Mouse (Mus musculus) liver, adult 2 months (tissue): Measurements from ENCODE around the gene Pla2g16. TPM values are rescaled to one million over a fixed set of nuclear protein-coding genes. Genes with fewer than 3 reads are reported as not detected.
A peak's percentile ranks its signal among the peaks of the same experiment; 100 is the strongest.

Experiments used
- DNase-seq: peaks from one replicate; pipeline ENCODE4 v3.0.0-alpha.2; 2011; ENCODE audit warnings: low read depth, low spot score; ENCODE audit errors: extremely low read depth
- H3K27ac ChIP-seq: fragments of 200-500 bp; replicated peaks from 2 replicates; pipeline ENCODE4 v1.5.1; 2012; ENCODE audit warnings: low read depth, mild to moderate bottlenecking, control low read depth, inconsistent platforms, low read length; ENCODE audit not compliant: insufficient read depth
- H3K27me3 ChIP-seq: fragments of 200-500 bp; 2 replicates; pipeline ENCODE4 v1.6.1; 2012; ENCODE audit warnings: mild to moderate bottlenecking, moderate library complexity, low read length, inconsistent platforms; ENCODE audit not compliant: control insufficient read depth, insufficient read depth
- H3K36me3 ChIP-seq: fragments of 200-500 bp; 2 replicates; pipeline ENCODE4 v1.6.1; 2012; ENCODE audit warnings: low read length, inconsistent platforms; ENCODE audit not compliant: control insufficient read depth, insufficient read depth
- H3K4me1 ChIP-seq: fragments of 200-500 bp; 2 replicates; pipeline ENCODE4 v1.6.1; 2011; ENCODE audit warnings: low read length; ENCODE audit not compliant: control insufficient read depth, insufficient read depth
- H3K4me3 ChIP-seq: fragments of 200-500 bp; 2 replicates; pipeline ENCODE4 v1.5.1; 2011; ENCODE audit warnings: low read depth, mild to moderate bottlenecking, control low read depth, low read length, moderate library complexity; ENCODE audit not compliant: insufficient read depth
- H3K79me2 ChIP-seq: fragments of 200-500 bp; 2 replicates; pipeline ENCODE4 v1.6.1; 2012; ENCODE audit warnings: inconsistent platforms, mild to moderate bottlenecking, low read length, moderate library complexity; ENCODE audit not compliant: control insufficient read depth, insufficient read depth
- H3K9ac ChIP-seq: fragments of 200-500 bp; 2 replicates; pipeline ENCODE4 v1.6.1; 2012; ENCODE audit warnings: low read depth, mild to moderate bottlenecking, control low read depth, inconsistent platforms, low read length
- CTCF ChIP-seq: fragments of 200-500 bp; IDR thresholded peaks from 2 replicates; pipeline ENCODE4 v1.5.1; 2011; ENCODE audit warnings: low read depth, low read length, control low read depth
- POLR2A ChIP-seq: fragments of 200-500 bp; IDR thresholded peaks from 2 replicates; pipeline ENCODE4 v1.6.1; 2011; ENCODE audit warnings: low read length, control low read depth; ENCODE audit not compliant: insufficient read depth; ENCODE audit errors: extremely low read depth
- WGBS: fragments of 180-500 bp; shearing (Covaris S2); methylation state at CpG from one replicate; pipeline ENCODE4 v1.1.7; 2018; 5-methylcytosine and 5-hydroxymethylcytosine counted together
- polyA plus RNA-seq: library from polyadenylated mRNA; depleted of rRNA; stranded (reverse); fragments of >200 nt; gene quantifications from 2 replicates; pipeline ENCODE4 v1.2.3, GENCODE M21; 2012
- total RNA-seq: library from RNA; depleted of rRNA; stranded (reverse); fragments of >200 nt; gene quantifications from 2 replicates; pipeline ENCODE4 v1.2.3, GENCODE M21; 2014

Gene Pla2g16
- total and polyA plus RNA-seq, 2 experiments, result 6.5 to 9.7 TPM

DNA sequence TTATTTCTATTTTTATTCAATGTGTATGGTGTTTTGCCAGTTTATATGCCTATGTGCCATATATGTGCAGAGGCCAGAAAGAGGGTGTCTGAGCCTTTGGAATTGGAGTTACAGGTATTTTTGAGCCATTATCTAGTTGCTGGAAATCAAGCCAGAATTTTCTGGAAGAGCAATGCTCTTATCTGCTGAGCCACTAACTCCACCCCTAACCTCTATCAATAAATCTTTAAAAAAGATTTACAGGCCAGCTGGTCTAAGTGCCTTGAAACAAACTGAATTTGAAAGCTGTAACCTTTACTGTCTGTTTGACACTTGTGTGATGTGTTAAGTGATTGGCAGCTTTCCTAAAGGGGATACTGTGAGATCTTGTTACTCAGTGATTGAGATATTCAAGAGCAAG, 33.5 kb upstream of the Pla2g16 start:
- no peaks in the 10 kb centered on the region for H3K79me2 ChIP-seq
- TF ChIP-seq CTCF, result no peak
- TF ChIP-seq POLR2A, result no peak
- H3K27me3 ChIP-seq, result no peaks in the 10 kb centered on the region
- DNase-seq, result peak; percentile 62
- no peak overlapping the region for H3K27ac ChIP-seq
- H3K4me1 ChIP-seq, result no peaks in the 10 kb centered on the region; the same call in 1 of the 2 replicates
- no peak overlapping the region for H3K4me3 ChIP-seq
- no peak overlapping the region for H3K9ac ChIP-seq
- H3K36me3 ChIP-seq, result peaks cover 77% of the 10 kb centered on the region

DNA sequence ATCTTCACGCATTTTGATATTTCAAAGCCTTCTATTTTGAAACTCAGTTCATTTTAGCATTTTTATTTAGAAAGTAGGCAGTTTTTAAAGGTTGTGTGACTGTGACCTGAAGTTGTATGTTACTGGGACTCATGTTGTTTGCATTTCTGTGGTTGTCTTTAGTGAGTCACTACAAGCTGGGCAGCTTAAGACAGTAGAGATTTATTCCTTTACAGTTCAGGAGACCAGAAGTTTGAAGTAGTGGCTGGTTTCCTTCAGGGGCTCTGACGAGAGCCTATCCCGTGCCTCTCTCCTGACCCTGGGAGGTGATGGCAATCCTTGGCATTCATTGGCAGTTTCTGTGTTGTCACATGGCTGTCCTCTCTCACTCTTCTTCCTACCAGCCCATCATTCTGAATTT, 32.4 kb upstream of the Pla2g16 start:
- H3K4me1 ChIP-seq, result no peaks in the 10 kb centered on the region; the same call in 1 of the 2 replicates
- no peak overlapping the region for H3K9ac ChIP-seq
- 87% methylated on average over 3 of the region's 3 CpGs for WGBS
- TF ChIP-seq CTCF (no peak), POLR2A (no peak)
- no peak overlapping the region for H3K4me3 ChIP-seq
- H3K27ac ChIP-seq, result no peak overlapping the region
- H3K36me3 ChIP-seq, result peaks cover 76% of the 10 kb centered on the region
- H3K79me2 ChIP-seq, result no peaks in the 10 kb centered on the region
- no peak for DNase-seq
- no peaks in the 10 kb centered on the region for H3K27me3 ChIP-seq

DNA sequence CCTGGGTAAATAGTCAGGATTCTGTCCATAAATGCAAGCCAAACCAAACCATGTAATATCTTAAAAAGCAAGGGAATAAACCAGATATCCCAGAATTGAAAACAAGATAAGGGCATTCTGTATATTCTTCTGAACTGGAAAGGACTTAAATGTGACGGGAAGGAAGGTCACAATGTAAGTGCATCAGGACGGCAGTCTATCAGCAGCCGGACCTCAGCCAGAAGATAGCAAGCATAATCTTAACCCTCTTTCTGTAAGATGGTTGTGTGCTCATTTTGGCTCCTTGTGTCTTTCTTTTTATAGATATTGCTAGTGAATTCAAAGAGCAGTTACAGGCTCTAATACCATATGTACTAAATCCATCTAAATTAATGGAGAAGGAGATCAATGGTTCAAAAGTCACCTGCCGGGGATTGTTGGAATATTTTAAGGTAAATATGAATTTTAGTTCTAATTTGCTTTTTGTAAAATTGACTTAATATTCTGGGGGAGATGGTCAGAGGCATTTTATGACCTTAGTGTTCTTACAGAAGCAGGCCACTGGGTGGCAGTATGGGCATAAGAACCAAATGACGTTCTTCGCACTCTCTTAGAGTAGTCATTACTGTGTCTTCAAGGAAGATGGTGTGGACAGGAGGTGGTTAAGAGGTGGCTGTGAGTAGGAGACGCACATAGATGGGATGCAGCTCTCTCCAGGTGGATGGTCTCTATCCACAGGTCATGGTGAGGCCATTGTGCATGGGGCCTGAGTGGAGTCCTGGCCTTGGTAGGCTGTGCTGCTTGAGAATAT, 28.4 kb upstream of the Pla2g16 start:
- 63% methylated on average over 7 of the region's 7 CpGs for WGBS
- peak; percentile 23 for DNase-seq
- Histone ChIP-seq H3K9ac (no peak overlapping the region), H3K4me1 (no peaks in the 10 kb centered on the region), H3K4me3 (no peak overlapping the region), H3K27me3 (no peaks in the 10 kb centered on the region), H3K27ac (no peak overlapping the region), H3K79me2 (no peaks in the 10 kb centered on the region; the same call in 1 of the 2 replicates), H3K36me3 (peaks cover 79% of the 10 kb centered on the region)
- TF ChIP-seq CTCF (peak; percentile 10; the same call in 1 of the 2 replicates), POLR2A (no peak)

DNA sequence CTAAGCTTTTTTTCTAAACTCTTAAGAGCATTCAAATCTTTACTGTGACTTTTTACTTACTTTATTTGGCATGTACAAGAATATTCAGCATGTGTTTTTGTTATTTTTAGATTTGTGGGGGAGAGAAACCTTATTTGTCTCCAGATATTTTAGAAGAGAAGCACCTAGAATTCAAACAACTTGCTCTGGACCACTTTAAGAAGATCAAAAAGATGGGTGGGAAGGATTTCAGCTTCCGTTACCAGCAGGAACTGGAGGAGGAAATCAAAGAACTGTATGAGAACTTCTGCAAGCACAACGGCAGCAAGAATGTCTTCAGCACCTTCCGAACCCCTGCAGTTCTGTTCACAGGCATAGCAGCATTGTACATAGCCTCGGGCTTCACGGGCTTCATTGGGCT, 25.4 kb upstream of the Pla2g16 start:
- Histone ChIP-seq H3K4me1 (no peaks in the 10 kb centered on the region), H3K27me3 (no peaks in the 10 kb centered on the region), H3K27ac (no peak overlapping the region), H3K79me2 (no peaks in the 10 kb centered on the region; the same call in 1 of the 2 replicates), H3K4me3 (no peak overlapping the region), H3K9ac (no peak overlapping the region), H3K36me3 (peaks cover 74% of the 10 kb centered on the region)
- WGBS, result 93% methylated on average over 5 of the region's 5 CpGs
- no peak for DNase-seq
- TF ChIP-seq POLR2A (no peak), CTCF (no peak)

DNA sequence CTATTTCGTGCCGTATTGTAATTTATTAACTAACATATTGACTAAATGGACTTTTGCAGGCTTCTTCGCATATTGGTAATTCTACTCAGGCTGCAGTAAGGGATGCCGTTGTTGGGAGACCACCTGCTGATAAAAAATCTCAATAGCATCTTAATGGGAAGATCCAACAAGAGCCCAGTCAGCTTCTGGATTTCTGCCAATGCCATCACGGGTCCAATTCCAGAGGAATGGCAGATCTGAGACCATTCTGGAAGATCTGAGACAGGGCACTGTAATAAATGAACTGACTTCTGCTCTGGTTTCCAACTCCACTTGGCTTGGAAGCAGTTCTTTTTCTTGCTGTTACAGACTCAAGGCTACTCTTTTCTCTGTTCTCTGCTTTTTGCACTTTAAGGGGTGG, 23.4 kb upstream of the Pla2g16 start:
- 41% methylated on average over 5 of the region's 5 CpGs for WGBS
- peaks cover 63% of the 10 kb centered on the region for H3K36me3 ChIP-seq
- H3K4me3 ChIP-seq, result no peak overlapping the region
- DNase-seq, result no peak
- no peak overlapping the region for H3K9ac ChIP-seq
- no peaks in the 10 kb centered on the region for H3K4me1 ChIP-seq
- no peaks in the 10 kb centered on the region; the same call in 1 of the 2 replicates for H3K79me2 ChIP-seq
- H3K27me3 ChIP-seq, result no peaks in the 10 kb centered on the region
- TF ChIP-seq CTCF (no peak), POLR2A (no peak)
- no peak overlapping the region for H3K27ac ChIP-seq

DNA sequence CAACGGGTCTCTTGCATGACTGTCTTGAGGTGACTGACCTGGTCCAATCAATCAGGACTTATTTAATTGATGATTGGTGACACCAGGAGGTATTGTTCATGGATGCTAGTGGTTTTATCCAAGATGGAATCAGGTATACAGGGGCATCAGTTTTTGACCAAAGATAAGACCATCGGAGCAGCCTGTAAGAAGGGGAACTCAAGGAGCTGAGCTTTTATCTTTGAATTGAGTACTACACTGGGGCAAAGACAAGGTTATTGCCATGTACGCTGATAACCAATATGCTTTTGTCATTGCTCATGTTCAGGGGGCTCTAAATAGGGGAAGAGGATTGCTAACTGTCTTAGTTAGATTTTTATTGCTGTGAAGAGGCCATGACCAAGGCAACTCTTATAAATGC, 8.3 kb upstream of the Pla2g16 start:
- 96% methylated on average over 3 of the region's 3 CpGs for WGBS
- H3K4me1 ChIP-seq, result peaks cover 2% of the 10 kb centered on the region; the same call in 1 of the 2 replicates
- TF ChIP-seq CTCF (no peak), POLR2A (no peak)
- H3K9ac ChIP-seq, result no peak overlapping the region
- H3K36me3 ChIP-seq, result no peaks in the 10 kb centered on the region
- DNase-seq, result no peak
- H3K79me2 ChIP-seq, result no peaks in the 10 kb centered on the region
- H3K27ac ChIP-seq, result no peak overlapping the region
- H3K27me3 ChIP-seq, result no peaks in the 10 kb centered on the region
- H3K4me3 ChIP-seq, result no peak overlapping the region
